Mouse (Mus musculus): Measurements from ENCODE around the gene Gm15097. TPM values are rescaled to one million over a fixed set of nuclear protein-coding genes. Genes with fewer than 3 reads are reported as not detected.

Gm15097 gene
- polyA plus RNA-seq (2015; fragmentation: Nextera tagmentation; extraction: Ambion mirVana), result not detected in 2 replicates

GRCm38 (mm10) chrX:149784173-149784572, at the start of gene Gm15097:
Gene Gm15097, plus strand, starts transcription at chrX:149784473.

Other genes starting within 250 kb of the Gm15097 start
- gene Gm10439, start 189.9 kb upstream of the Gm15097 start, polyA plus RNA-seq (2015; fragmentation: Nextera tagmentation; extraction: Ambion mirVana), result not detected in 2 replicates
- not detected in 2 replicates for gene Gm15091, start 157.2 kb downstream of the Gm15097 start, polyA plus RNA-seq (2015; fragmentation: Nextera tagmentation; extraction: Ambion mirVana)

Measured in adrenal gland, postnatal 0 days (tissue).